Mouse (Mus musculus) heart, adult 2 months (tissue): ENCODE measurements around the gene Zfp710. TPM values are rescaled to one million over a fixed set of nuclear protein-coding genes. Genes with fewer than 3 reads are reported as not detected.
A peak's percentile ranks its signal among the peaks of the same experiment; 100 is the strongest.

Source experiments
- DNase-seq, 2 experiments: peaks; one replicate each; pipeline ENCODE4 v3.0.0; 2021
- H3K27ac ChIP-seq: fragments of 200-600 bp; 2 replicates; pipeline ENCODE4 v1.8.1; 2022
- H3K27me3 ChIP-seq: fragments of 200-500 bp; 2 replicates; pipeline ENCODE4 v1.6.1; 2012; ENCODE audit warnings: mild to moderate bottlenecking, low read length, inconsistent platforms, mixed read lengths; ENCODE audit not compliant: control insufficient read depth, insufficient read depth
- H3K36me3 ChIP-seq: fragments of 200-500 bp; 2 replicates; pipeline ENCODE4 v1.6.1; 2012; ENCODE audit warnings: low read length, inconsistent platforms; ENCODE audit not compliant: control insufficient read depth, insufficient read depth
- H3K4me1 ChIP-seq: fragments of 200-500 bp; 2 replicates; pipeline ENCODE4 v1.6.1; 2011; ENCODE audit warnings: low read length; ENCODE audit not compliant: control insufficient read depth, insufficient read depth
- H3K4me3 ChIP-seq: fragments of 200-600 bp; 2 replicates; pipeline ENCODE4 v1.8.1; 2022
- H3K79me2 ChIP-seq: fragments of 200-500 bp; replicated peaks from 2 replicates; pipeline ENCODE4 v1.6.1; 2012; ENCODE audit warnings: mild to moderate bottlenecking, inconsistent platforms, low read length, moderate library complexity, mixed read lengths; ENCODE audit not compliant: control insufficient read depth, insufficient read depth
- H3K9ac ChIP-seq: fragments of 200-500 bp; 2 replicates; pipeline ENCODE4 v1.6.1; 2012; ENCODE audit warnings: low read depth, mild to moderate bottlenecking, control low read depth, inconsistent platforms, low read length, mixed read lengths
- CTCF ChIP-seq: fragments of 200-600 bp; IDR thresholded peaks from 2 replicates; pipeline ENCODE4 v1.8.1; 2022; ENCODE audit warnings: antibody characterized with exemption, mild to moderate bottlenecking, moderate library complexity
- EP300 ChIP-seq: fragments of 200-500 bp; IDR thresholded peaks from 2 replicates; pipeline ENCODE4 v1.6.1; 2011; ENCODE audit warnings: low read depth, low read length, control low read depth; ENCODE audit not compliant: insufficient read depth
- POLR2A ChIP-seq: fragments of 200-500 bp; IDR thresholded peaks from 2 replicates; pipeline ENCODE4 v1.6.1; 2011; ENCODE audit warnings: mild to moderate bottlenecking, low read depth, low read length, control low read depth; ENCODE audit not compliant: insufficient read depth
- WGBS: fragments of 180-500 bp; shearing (Covaris S2); methylation state at CpG from one replicate; pipeline ENCODE4 v1.1.7; 2018; 5-methylcytosine and 5-hydroxymethylcytosine counted together
- intact Hi-C: fragments of 180-260 bp; cut with DNase I; formaldehyde crosslinking; loops from one replicate; pipeline ENCODE4 v1.15.1; 2025
- polyA plus RNA-seq: library from polyadenylated mRNA; depleted of rRNA; stranded (reverse); fragments of >200 nt; gene quantifications from 2 replicates; pipeline ENCODE4 v1.2.3, GENCODE M21; 2012
- total RNA-seq, 2 experiments: library from RNA; stranded (reverse); gene quantifications; 2 replicates each; pipeline ENCODE4 v1.2.3; 2021

The Zfp710 gene
- total and polyA plus RNA-seq, 3 experiments, result 26.9 to 33.4 (median 32.2) TPM

- Histone ChIP-seq H3K4me1 (peaks cover 37% of the 10 kb centered on the region), H3K79me2 (0 out of 2 replicates have a peak, but pooled peaks cover 2% of the 10 kb centered on the region), H3K4me3 (no peak overlapping the region), H3K27me3 (no peaks in the 10 kb centered on the region), H3K36me3 (peaks cover 4% of the 10 kb centered on the region), H3K27ac (no peak overlapping the region; the same call in 1 of the 2 replicates), H3K9ac (no peak overlapping the region)
- intact Hi-C loops, result loop anchor here (5.0 kb wide), 1 partner anchor 36 kb away; no protein-coding TSS in a partner anchor
- 70% methylated on average over 5 of the region's 5 CpGs for WGBS
- DNase-seq, result no peak
- TF ChIP-seq POLR2A (no peak), CTCF (no peak), EP300 (no peak)
Measured at GRCm38 (mm10) chr7:80063244-80063643, 38.6 kb downstream of the Zfp710 start.

- TF ChIP-seq POLR2A, result no peak
- no peak for TF ChIP-seq CTCF
- no peak for TF ChIP-seq EP300
- WGBS, result 75% methylated on average over 15 of the region's 15 CpGs
- no peak overlapping the region for H3K9ac ChIP-seq
- no peak overlapping the region for H3K4me3 ChIP-seq
- H3K4me1 ChIP-seq, result peaks cover 31% of the 10 kb centered on the region
- H3K27me3 ChIP-seq, result no peaks in the 10 kb centered on the region
- H3K79me2 ChIP-seq, result 0 out of 2 replicates have a peak, but pooled peaks cover 2% of the 10 kb centered on the region
- intact Hi-C loops, result loop anchor here (5.0 kb wide), 1 partner anchor 37 kb away; no protein-coding TSS in a partner anchor
- no peak overlapping the region; the same call in 1 of the 2 replicates for H3K27ac ChIP-seq
- DNase-seq, result no peak
- H3K36me3 ChIP-seq, result peaks cover 3% of the 10 kb centered on the region; the same call in 1 of the 2 replicates
Measured at GRCm38 (mm10) chr7:80063902-80064736, 39.5 kb downstream of the Zfp710 start.

- TF ChIP-seq POLR2A (no peak), EP300 (0 out of 2 replicates have a peak, but pooled peaks have one; percentile 9), CTCF (no peak)
- Histone ChIP-seq H3K36me3 (peaks cover 3% of the 10 kb centered on the region; the same call in 1 of the 2 replicates), H3K4me1 (peaks cover 33% of the 10 kb centered on the region), H3K4me3 (no peak overlapping the region), H3K79me2 (0 out of 2 replicates have a peak, but pooled peaks cover 2% of the 10 kb centered on the region), H3K27me3 (no peaks in the 10 kb centered on the region), H3K9ac (no peak overlapping the region), H3K27ac (peak overlapping the region; percentile 26)
- DNase-seq, result no peak
- 73% methylated on average over 3 of the region's 3 CpGs for WGBS
- intact Hi-C loops, result no loop called here
Measured at GRCm38 (mm10) chr7:80065250-80065649, 40.6 kb downstream of the Zfp710 start.

GRCm38 (mm10) chr7:80066675-80067455 is 42.3 kb downstream of the Zfp710 start:
- no peak for DNase-seq
- intact Hi-C loops, result no loop called here
- Histone ChIP-seq H3K27me3 (no peaks in the 10 kb centered on the region), H3K79me2 (0 out of 2 replicates have a peak, but pooled peaks cover 2% of the 10 kb centered on the region), H3K4me1 (peaks cover 28% of the 10 kb centered on the region), H3K27ac (peak overlapping the region; percentile 36), H3K4me3 (no peak overlapping the region), H3K36me3 (no peaks in the 10 kb centered on the region), H3K9ac (no peak overlapping the region)
- no peak for TF ChIP-seq POLR2A
- no peak for TF ChIP-seq CTCF
- no peak for TF ChIP-seq EP300
- 60% methylated on average over 13 of the region's 13 CpGs for WGBS

GRCm38 (mm10) chr7:80068341-80068740 is 43.7 kb downstream of the Zfp710 start:
- Histone ChIP-seq H3K4me3 (no peak overlapping the region), H3K79me2 (0 out of 2 replicates have a peak, but pooled peaks cover 2% of the 10 kb centered on the region), H3K27me3 (no peaks in the 10 kb centered on the region), H3K27ac (no peak overlapping the region), H3K9ac (peak overlapping the region; percentile 6; the same call in 1 of the 2 replicates), H3K4me1 (peaks cover 22% of the 10 kb centered on the region), H3K36me3 (no peaks in the 10 kb centered on the region)
- WGBS, result 46% methylated on average over 6 of the region's 7 CpGs
- DNase-seq, result no peak
- intact Hi-C loops, result no loop called here
- TF ChIP-seq EP300 (no peak), CTCF (no peak), POLR2A (no peak)
